Mouse (Mus musculus) midbrain, embryonic 15.5 days (tissue): Measurements from ENCODE around the gene Klrc1. TPM values are rescaled to one million over a fixed set of nuclear protein-coding genes. Genes with fewer than 3 reads are reported as not detected.
"Not testable (repeated sequence)": the region's sequence is repeated elsewhere in the genome, so short reads cannot be mapped to it uniquely, and the experiment has no call there.

Source experiments
- ATAC-seq: fragments of 200-750 bp; cut with Nextera tagmentation; replicated peaks from 2 replicates; pipeline ENCODE4 v1.8.0; 2017; ENCODE audit warnings: moderate TSS enrichment
- H3K27ac ChIP-seq: fragments of 300-500 bp; sonication (generic); 2 replicates; pipeline ENCODE4 v1.5.1; 2015; ENCODE audit warnings: mild to moderate bottlenecking, inconsistent platforms
- H3K27me3 ChIP-seq: fragments of 300-500 bp; sonication (generic); replicated peaks from 2 replicates; pipeline ENCODE4 v1.6.1; 2015; ENCODE audit warnings: inconsistent platforms
- H3K36me3 ChIP-seq: fragments of 300-500 bp; sonication (generic); replicated peaks from 2 replicates; pipeline ENCODE4 v1.6.1; 2015; ENCODE audit warnings: inconsistent platforms
- H3K4me1 ChIP-seq: fragments of 300-500 bp; sonication (generic); 2 replicates; pipeline ENCODE4 v1.6.1; 2015; ENCODE audit warnings: inconsistent platforms
- H3K4me2 ChIP-seq: fragments of 300-500 bp; sonication (generic); 2 replicates; pipeline ENCODE4 v1.6.1; 2015; ENCODE audit warnings: inconsistent platforms, mild to moderate bottlenecking, moderate library complexity
- H3K4me3 ChIP-seq: fragments of 300-500 bp; sonication (generic); 2 replicates; pipeline ENCODE4 v1.5.1; 2015; ENCODE audit warnings: mild to moderate bottlenecking, inconsistent platforms
- H3K9ac ChIP-seq: fragments of 300-500 bp; sonication (generic); 2 replicates; pipeline ENCODE4 v1.6.1; 2015; ENCODE audit warnings: mild to moderate bottlenecking, inconsistent platforms
- H3K9me3 ChIP-seq: fragments of 300-500 bp; sonication (generic); 2 replicates; pipeline ENCODE4 v1.6.1; 2016; ENCODE audit warnings: inconsistent platforms
- WGBS: fragments of 180-500 bp; shearing (Covaris S2); methylation state at CpG from one replicate; pipeline ENCODE4 v1.1.7; 2015; ENCODE audit warnings: mixed read lengths; 5-methylcytosine and 5-hydroxymethylcytosine counted together
- polyA plus RNA-seq: library from polyadenylated mRNA; unstranded; fragments of >200 nt; fragmentation: Nextera tagmentation; extraction: Ambion mirVana; gene quantifications from 2 replicates; pipeline ENCODE4 v1.2.1, GENCODE M21; 2015

The Klrc1 gene
- not detected in 2 replicates for polyA plus RNA-seq

DNA sequence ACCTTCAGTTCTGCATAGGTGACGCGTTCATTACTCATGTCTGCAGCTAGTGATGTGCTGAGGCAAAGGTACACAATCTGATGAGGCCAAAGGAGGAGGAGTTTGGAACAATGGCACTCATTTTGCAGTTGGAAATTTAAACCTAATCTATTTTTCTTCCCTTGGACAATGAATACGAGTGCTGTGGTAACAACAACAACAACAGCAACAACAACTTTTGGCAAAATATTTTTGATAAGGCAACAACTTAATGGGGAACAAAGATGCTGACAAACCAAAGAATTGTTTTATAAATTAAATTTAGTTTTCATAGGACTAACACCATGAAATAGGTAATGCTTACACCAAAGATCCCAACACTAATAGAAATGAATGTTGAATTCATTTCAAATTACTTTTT is at the start of gene Klrc1:
Gene Klrc1, minus strand, starts transcription at position 101 of the 400 bp plus-strand sequence.
- H3K36me3 ChIP-seq: no peaks in the 10 kb centered on the region
- no peak within 1 kb of the TSS for H3K4me3 ChIP-seq
- WGBS: 80% methylated on average over 3 of the region's 3 CpGs
- no peaks in the 10 kb centered on the region for H3K4me1 ChIP-seq
- H3K27ac ChIP-seq: no peak within 1 kb of the TSS
- H3K9ac ChIP-seq: no peak within 1 kb of the TSS
- H3K9me3 ChIP-seq: no peaks in the 10 kb centered on the region
- H3K27me3 ChIP-seq: no peaks in the 10 kb centered on the region
- no peak within 1 kb of the TSS for H3K4me2 ChIP-seq
- no peak for ATAC-seq

GRCm38 (mm10) chr6:129727237-129727636 is 48.5 kb upstream of the Klrc1 start:
- Histone ChIP-seq H3K4me2 (no peak overlapping the region), H3K27me3 (no peaks in the 10 kb centered on the region), H3K4me3 (no peak overlapping the region), H3K4me1 (no peaks in the 10 kb centered on the region), H3K9ac (no peak overlapping the region), H3K9me3 (no peaks in the 10 kb centered on the region), H3K27ac (no peak overlapping the region), H3K36me3 (no peaks in the 10 kb centered on the region)
- 90% methylated on average over 1 of the region's 1 CpGs for WGBS
- no peak for ATAC-seq

- no peak for ATAC-seq
- Histone ChIP-seq H3K4me1 (no peaks in the 10 kb centered on the region), H3K4me3 (no peak overlapping the region), H3K4me2 (no peak overlapping the region), H3K27ac (no peak overlapping the region), H3K36me3 (no peaks in the 10 kb centered on the region), H3K9me3 (no peaks in the 10 kb centered on the region), H3K27me3 (no peaks in the 10 kb centered on the region), H3K9ac (no peak overlapping the region)
- WGBS: 54% methylated on average over 1 of the region's 1 CpGs
Measured at GRCm38 (mm10) chr6:129721390-129721789, 42.6 kb upstream of the Klrc1 start.

GRCm38 (mm10) chr6:129720487-129720886 is 41.7 kb upstream of the Klrc1 start:
- Histone ChIP-seq H3K27me3 (no peaks in the 10 kb centered on the region), H3K27ac (no peak overlapping the region), H3K4me3 (no peak overlapping the region), H3K9ac (no peak overlapping the region), H3K4me2 (no peak overlapping the region), H3K36me3 (no peaks in the 10 kb centered on the region), H3K9me3 (no peaks in the 10 kb centered on the region), H3K4me1 (no peaks in the 10 kb centered on the region)
- no peak for ATAC-seq
- 21% methylated on average over 3 of the region's 3 CpGs for WGBS

DNA sequence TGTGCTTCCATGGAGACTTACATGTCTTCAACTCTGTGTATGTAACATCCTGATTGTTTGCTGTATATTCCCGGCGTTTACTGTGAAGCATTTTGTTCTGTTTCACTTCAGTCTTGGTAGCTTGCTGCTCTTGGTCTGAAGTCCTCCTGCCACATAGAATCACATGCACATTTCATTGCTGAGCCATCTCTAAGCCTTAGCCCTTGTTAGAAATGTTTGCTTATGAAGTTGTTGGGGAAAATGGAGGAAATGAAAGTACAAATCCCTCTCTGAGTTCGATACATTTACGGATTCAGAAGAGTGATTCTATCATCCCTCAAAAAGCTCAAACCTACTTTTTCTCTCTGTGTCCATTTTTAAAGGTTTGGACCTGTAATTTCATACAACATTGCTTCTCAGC is 38.3 kb upstream of the Klrc1 start, which contains the start of gene Klri1:
Gene Klri1, minus strand, starts transcription at position 101 of the 400 bp plus-strand sequence.
- ATAC-seq: no peak
- H3K27me3 ChIP-seq: no peaks in the 10 kb centered on the region
- H3K9ac ChIP-seq: no peak within 1 kb of the TSS
- no peak within 1 kb of the TSS for H3K27ac ChIP-seq
- 94% methylated on average over 4 of the region's 4 CpGs for WGBS
- H3K4me2 ChIP-seq: no peak within 1 kb of the TSS
- no peaks in the 10 kb centered on the region for H3K4me1 ChIP-seq
- no peak within 1 kb of the TSS for H3K4me3 ChIP-seq
- H3K36me3 ChIP-seq: no peaks in the 10 kb centered on the region
- no peaks in the 10 kb centered on the region for H3K9me3 ChIP-seq

DNA sequence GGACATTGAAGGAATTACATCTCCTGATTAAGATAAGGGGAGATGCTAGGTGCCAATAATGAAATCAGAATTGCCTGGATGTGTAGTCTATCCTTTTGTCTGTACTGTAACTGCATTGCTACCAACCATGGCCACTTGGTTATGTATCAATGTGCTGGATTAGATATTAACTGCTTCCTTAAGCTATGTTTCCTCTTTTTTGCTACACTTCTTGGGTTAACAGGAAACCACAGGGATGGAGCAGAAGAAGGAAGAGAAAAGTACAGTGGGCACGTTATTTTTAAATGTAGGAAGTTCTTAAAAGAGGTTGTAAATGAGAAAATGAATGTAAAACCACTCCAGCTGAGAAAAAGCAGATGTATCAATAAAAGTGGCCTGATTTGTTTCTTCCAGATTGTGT is 34.8 kb upstream of the Klrc1 start:
- H3K9ac ChIP-seq: no peak overlapping the region
- no peak overlapping the region for H3K4me2 ChIP-seq
- no peak overlapping the region for H3K4me3 ChIP-seq
- no peak for ATAC-seq
- no peak overlapping the region for H3K27ac ChIP-seq
- H3K9me3 ChIP-seq: no peaks in the 10 kb centered on the region
- H3K36me3 ChIP-seq: no peaks in the 10 kb centered on the region
- H3K27me3 ChIP-seq: no peaks in the 10 kb centered on the region
- no peaks in the 10 kb centered on the region for H3K4me1 ChIP-seq
- WGBS: 64% methylated on average over 1 of the region's 1 CpGs

GRCm38 (mm10) chr6:129691436-129691835 is 12.7 kb upstream of the Klrc1 start:
- WGBS: 87% methylated on average over 10 of the region's 10 CpGs

GRCm38 (mm10) chr6:129680379-129680778 is 1.6 kb upstream of the Klrc1 start:
- Histone ChIP-seq H3K9me3 (no peaks in the 10 kb centered on the region), H3K4me1 (no peaks in the 10 kb centered on the region), H3K27ac (no peak overlapping the region), H3K9ac (no peak overlapping the region), H3K4me2 (no peak overlapping the region), H3K36me3 (no peaks in the 10 kb centered on the region), H3K4me3 (no peak overlapping the region), H3K27me3 (no peaks in the 10 kb centered on the region)
- 68% methylated on average over 1 of the region's 1 CpGs for WGBS
- no peak for ATAC-seq

More at GRCm38 (mm10) chr6:129691436-129691835, 12.7 kb upstream of the Klrc1 start:
- not testable (repeated sequence) for ATAC-seq, H3K27ac ChIP-seq, H3K4me3 ChIP-seq, H3K9me3 ChIP-seq, H3K9ac ChIP-seq, H3K4me1 ChIP-seq, H3K36me3 ChIP-seq, H3K4me2 ChIP-seq, H3K27me3 ChIP-seq

GRCm38 (mm10) chr6:129661301-129661700 is 17.5 kb downstream of the Klrc1 start:
- WGBS: no CpG with 5 or more reads among the region's 3 CpGs
- not testable (repeated sequence) for H3K4me2 ChIP-seq, H3K4me3 ChIP-seq, H3K27me3 ChIP-seq, H3K9me3 ChIP-seq, H3K4me1 ChIP-seq, ATAC-seq, H3K36me3 ChIP-seq, H3K27ac ChIP-seq, H3K9ac ChIP-seq

DNA sequence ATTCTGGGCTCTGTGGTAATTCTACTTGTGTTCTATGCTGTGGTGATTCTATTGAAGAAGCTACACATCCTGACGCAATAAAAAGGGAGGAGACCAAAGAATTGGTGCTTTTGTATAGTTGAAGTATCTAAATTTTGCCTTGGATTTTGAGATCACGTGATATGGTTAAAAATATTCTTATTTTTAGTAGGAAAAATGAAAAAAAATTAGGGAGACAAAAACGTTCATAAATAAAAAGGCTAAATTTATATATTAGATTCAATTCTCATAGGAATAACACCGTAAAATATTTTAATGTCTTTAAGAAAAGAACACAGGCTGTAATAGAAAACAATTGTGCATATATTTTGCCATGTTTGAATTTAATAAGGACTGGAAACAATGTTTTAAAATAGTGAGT is 18.2 kb downstream of the Klrc1 start, which contains the start of gene Klrc2:
Gene Klrc2, minus strand, starts transcription at position 101 of the 400 bp plus-strand sequence.
- H3K27me3 ChIP-seq, H3K4me3 ChIP-seq, H3K4me1 ChIP-seq, H3K9ac ChIP-seq, ATAC-seq, H3K4me2 ChIP-seq, H3K27ac ChIP-seq, H3K9me3 ChIP-seq, H3K36me3 ChIP-seq: not testable (repeated sequence)
- 75% methylated on average over 4 of the region's 4 CpGs for WGBS

GRCm38 (mm10) chr6:129644054-129644453 is 34.7 kb downstream of the Klrc1 start:
- not testable (repeated sequence) for H3K9ac ChIP-seq, ATAC-seq, H3K4me3 ChIP-seq, H3K9me3 ChIP-seq, H3K27ac ChIP-seq, H3K4me1 ChIP-seq, H3K36me3 ChIP-seq, H3K27me3 ChIP-seq, H3K4me2 ChIP-seq
- 100% methylated on average over 2 of the region's 3 CpGs for WGBS

DNA sequence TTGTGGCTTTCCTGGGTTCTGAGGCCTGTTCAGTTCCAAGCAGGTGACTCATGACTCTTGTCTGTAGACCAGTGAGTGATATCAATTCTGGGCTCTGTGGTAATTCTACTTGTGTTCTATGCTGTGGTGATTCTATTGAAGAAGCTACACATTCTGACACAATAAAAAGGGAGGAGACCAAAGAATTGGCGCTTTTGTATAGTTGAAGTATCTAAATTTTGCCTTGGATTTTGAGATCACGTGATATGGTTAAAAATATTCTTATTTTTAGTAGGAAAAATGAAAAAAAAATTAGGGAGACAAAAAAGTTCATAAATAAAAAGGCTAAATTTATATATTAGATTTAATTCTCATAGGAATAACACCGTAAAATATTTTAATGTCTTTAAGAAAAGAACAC is 35.5 kb downstream of the Klrc1 start, which contains the start of gene Klrc3:
Gene Klrc3, minus strand, starts transcription at position 101 of the 400 bp plus-strand sequence.
- not testable (repeated sequence) for H3K9ac ChIP-seq, H3K36me3 ChIP-seq, H3K4me2 ChIP-seq, H3K4me1 ChIP-seq, H3K27ac ChIP-seq, H3K4me3 ChIP-seq, H3K9me3 ChIP-seq, H3K27me3 ChIP-seq, ATAC-seq
- 88% methylated on average over 3 of the region's 3 CpGs for WGBS

GRCm38 (mm10) chr6:129631046-129631445 is 47.7 kb downstream of the Klrc1 start:
- not testable (repeated sequence) for H3K27ac ChIP-seq, H3K4me1 ChIP-seq, H3K36me3 ChIP-seq, H3K27me3 ChIP-seq, H3K9me3 ChIP-seq, H3K9ac ChIP-seq, H3K4me3 ChIP-seq, H3K4me2 ChIP-seq, ATAC-seq
- 83% methylated on average over 2 of the region's 2 CpGs for WGBS
